In genomic region chr6:128804823-128805640, GRCm38 (mm10) we compare ENCODE assay signal across 8 mouse cellular contexts. TPM values are rescaled to one million over a fixed set of nuclear protein-coding genes. Genes with fewer than 3 reads are reported as not detected.
DNase-seq lines count a peak whose midpoint lies in the region; ATAC-seq and TF ChIP-seq lines count a peak whose summit lies in the region.
"Not testable (repeated sequence)": the region's sequence is repeated elsewhere in the genome, so short reads cannot be mapped to it uniquely, and the experiment has no call there.
"Had no signal": no experiment of that assay in that cellular context is flagged by ENCODE, and none has a peak within 500 bp of the region (broad histone marks: within the 10 kb centered on the region; RNA-seq: fewer than 3 reads in every experiment).

No protein-coding gene starts in this region.

- intact Hi-C loops in gastrocnemius, postnatal 36 days (cut with DNase I): loop anchor here (1.0 kb wide), 1 partner anchor 33 kb away; no protein-coding TSS in a partner anchor

- not testable (repeated sequence) for H3K9ac ChIP-seq in limb, embryonic 11.5 days (ENCODE audit: low read length); midbrain, embryonic 15.5 days

- DNase-seq in adrenal gland, adult (ENCODE audit: inconsistent age in 2 of 2, low spot score in 1 of 2): peak; percentile 48 to 81
- DNase-seq in embryo, embryonic 10 days (ENCODE audit: low spot score): peak; percentile 80
- DNase-seq in gastrocnemius, postnatal 36 days: peak; percentile 17 to 23
- peak; percentile 62 for DNase-seq in limb, embryonic 11.5 days (ENCODE audit: low spot score)
- DNase-seq in spleen, adult 2 months (ENCODE audit: low read depth in 1 of 2, low spot score in 2 of 2): peak; percentile 63 to 71

- not testable (repeated sequence) for H3K36me3 ChIP-seq in limb, embryonic 11.5 days (ENCODE audit: control insufficient read depth, insufficient read depth, low read length); midbrain, embryonic 15.5 days (replicated peaks); spleen, adult 2 months (ENCODE audit: control insufficient read depth, insufficient read depth, low read length)

- 67% methylated on average over 7 of the region's 7 CpGs for WGBS in limb, embryonic 11.5 days
- 65% methylated on average over 7 of the region's 7 CpGs for WGBS in midbrain, embryonic 15.5 days
- WGBS in spleen, adult 2 months: 74% methylated on average over 7 of the region's 7 CpGs

- TF ChIP-seq CTCF in spleen, adult 2 months (IDR thresholded peaks at IDR 0.05; ENCODE audit: extremely low read depth, insufficient read depth, insufficient read length, insufficient replicate concordance): peak; percentile 27; the same call in 1 of the 2 replicates

- not testable (repeated sequence) for H3K27ac ChIP-seq in limb, embryonic 11.5 days (replicated peaks; ENCODE audit: low read depth, low read length); spleen, adult 2 months (ENCODE audit: insufficient read depth, low read length)
- peak overlapping the region; percentile 28 for H3K27ac ChIP-seq in midbrain, embryonic 15.5 days

- H3K4me2 ChIP-seq in limb, embryonic 11.5 days (ENCODE audit: low read depth, severe bottlenecking); midbrain, embryonic 15.5 days: not testable (repeated sequence)

- not testable (repeated sequence) for H3K4me3 ChIP-seq in limb, embryonic 11.5 days (ENCODE audit: low read depth, low read length); midbrain, embryonic 15.5 days; spleen, adult 2 months (ENCODE audit: extremely low read depth, insufficient read depth, insufficient read length)

- peak; percentile 33 for ATAC-seq in inflammation-experienced regulatory T-cells, adult 6 months
- ATAC-seq in limb, embryonic 11.5 days (ENCODE audit: insufficient number of reproducible peaks, low FRiP score, low TSS enrichment, low read depth); midbrain, embryonic 15.5 days (replicated peaks): not testable (repeated sequence)

- TF ChIP-seq POLR2A in spleen, adult 2 months (IDR thresholded peaks at IDR 0.05; ENCODE audit: low read depth, low read length): not testable (repeated sequence)

- not testable (repeated sequence) for H3K9me3 ChIP-seq in limb, embryonic 11.5 days (ENCODE audit: control insufficient read depth, low read length); midbrain, embryonic 15.5 days

- not testable (repeated sequence) for H3K4me1 ChIP-seq in limb, embryonic 11.5 days (ENCODE audit: control insufficient read depth, insufficient read depth, low read length); midbrain, embryonic 15.5 days; spleen, adult 2 months (ENCODE audit: control insufficient read depth, insufficient read depth, insufficient read length)

- not testable (repeated sequence) for H3K27me3 ChIP-seq in limb, embryonic 11.5 days (ENCODE audit: control insufficient read depth, insufficient read depth, low read length); midbrain, embryonic 15.5 days (replicated peaks); spleen, adult 2 months (ENCODE audit: control insufficient read depth, insufficient read depth, low read length)

RNA-seq across cellular contexts. Expression of gene Klrb1c, which starts 16.0 kb away (rescaled TPM):
- not detected for total RNA-seq in gastrocnemius, postnatal 36 days (2021)
- polyA plus RNA-seq in inflammation-experienced regulatory T-cells, adult 6 months (2017; shearing (Covaris generic)): under 1 TPM; 0.33 to 0.67 (median 0.34) TPM
- not detected in 2 replicates for polyA plus RNA-seq in limb, embryonic 11.5 days (2014; fragmentation: Nextera tagmentation; extraction: Ambion mirVana)
- 0.12 and 0.13 TPM in 2 replicates for polyA plus RNA-seq in midbrain, embryonic 15.5 days (2015; fragmentation: Nextera tagmentation; extraction: Ambion mirVana)
- polyA plus RNA-seq in spleen, adult 2 months (2012; rRNA removed): 3.0 and 8.5 TPM in 2 replicates
- polyA plus RNA-seq: embryonic facial prominence, embryonic 13.5 days had no signal

RNA-seq across cellular contexts. Expression of gene Gm44511, which starts 21.1 kb away (rescaled TPM):
- not detected for total RNA-seq in gastrocnemius, postnatal 36 days (2021)
- not detected for polyA plus RNA-seq in inflammation-experienced regulatory T-cells, adult 6 months (2017; shearing (Covaris generic))
- polyA plus RNA-seq in limb, embryonic 11.5 days (2014; fragmentation: Nextera tagmentation; extraction: Ambion mirVana): not detected in 2 replicates
- not detected in 2 replicates for polyA plus RNA-seq in midbrain, embryonic 15.5 days (2015; fragmentation: Nextera tagmentation; extraction: Ambion mirVana)
- polyA plus RNA-seq in spleen, adult 2 months (2012; rRNA removed): 0.23 and 0.53 TPM in 2 replicates
- polyA plus RNA-seq: embryonic facial prominence, embryonic 13.5 days had no signal

RNA-seq across cellular contexts. Expression of gene Klrb1b, which starts 21.1 kb away (rescaled TPM):
- total RNA-seq in gastrocnemius, postnatal 36 days (2021): not detected
- polyA plus RNA-seq in inflammation-experienced regulatory T-cells, adult 6 months (2017; shearing (Covaris generic)): under 1 TPM in 1 of 3 experiments, not detected in 2; 0.79 TPM
- not detected in 2 replicates for polyA plus RNA-seq in limb, embryonic 11.5 days (2014; fragmentation: Nextera tagmentation; extraction: Ambion mirVana)
- polyA plus RNA-seq in midbrain, embryonic 15.5 days (2015; fragmentation: Nextera tagmentation; extraction: Ambion mirVana): not detected in 2 replicates
- 0.62 and 1.7 TPM in 2 replicates for polyA plus RNA-seq in spleen, adult 2 months (2012; rRNA removed)
- polyA plus RNA-seq: embryonic facial prominence, embryonic 13.5 days had no signal

Comparison
In these comparisons a context has a peak if more than half of its experiments do, and no peak if none do; other contexts are left out.
1. DNase-seq: peak in every context shown above with its lines; median percentile 80 in embryo, embryonic 10 days; 67 in spleen, adult 2 months; 64 in adrenal gland, adult; 62 in limb, embryonic 11.5 days; 20 in gastrocnemius, postnatal 36 days.